Mouse (Mus musculus): ENCODE data around the gene Ppp2r5e. TPM values are rescaled to one million over a fixed set of nuclear protein-coding genes. Genes with fewer than 3 reads are reported as not detected.

Ppp2r5e gene
- polyA plus RNA-seq, 1 experiment from 2014 or later = 17.0 TPM

GRCm38 (mm10) chr12:75537673-75538423 lies 58.2 kb downstream of the Ppp2r5e start:
- DNase-seq (ENCODE audit: low spot score) = no peak

DNA sequence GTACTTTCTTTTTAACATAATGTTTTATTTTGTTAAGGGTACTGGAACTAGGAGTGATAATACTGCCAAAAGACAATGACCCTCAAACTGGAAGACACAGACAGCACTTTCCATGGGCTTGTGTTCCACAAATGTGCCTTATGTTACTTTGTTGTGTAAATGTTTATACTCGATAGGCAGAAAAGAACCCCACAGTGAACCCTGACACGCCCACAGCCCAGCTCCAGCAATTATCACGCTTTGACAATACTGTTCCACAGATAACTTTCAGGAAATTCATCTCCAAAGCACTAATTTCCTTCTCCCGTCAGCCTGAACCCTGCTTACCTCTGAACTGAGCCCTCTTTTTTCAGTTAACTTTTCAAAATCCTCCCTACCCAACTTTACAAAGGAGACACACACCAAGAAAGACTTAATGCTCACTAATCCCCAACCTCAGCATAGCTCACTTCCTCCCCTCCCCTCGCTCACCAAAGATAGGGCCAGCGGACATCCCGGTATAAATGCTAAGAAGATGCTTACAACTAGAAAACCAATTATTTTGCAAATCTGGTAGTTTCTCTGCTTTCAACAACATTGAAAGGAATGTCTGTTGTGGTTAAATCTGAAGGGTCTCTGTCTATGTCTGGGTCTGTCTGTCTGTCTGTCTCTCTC lies 58.9 kb downstream of the Ppp2r5e start:
- DNase-seq (ENCODE audit: low spot score) = no peak

DNA sequence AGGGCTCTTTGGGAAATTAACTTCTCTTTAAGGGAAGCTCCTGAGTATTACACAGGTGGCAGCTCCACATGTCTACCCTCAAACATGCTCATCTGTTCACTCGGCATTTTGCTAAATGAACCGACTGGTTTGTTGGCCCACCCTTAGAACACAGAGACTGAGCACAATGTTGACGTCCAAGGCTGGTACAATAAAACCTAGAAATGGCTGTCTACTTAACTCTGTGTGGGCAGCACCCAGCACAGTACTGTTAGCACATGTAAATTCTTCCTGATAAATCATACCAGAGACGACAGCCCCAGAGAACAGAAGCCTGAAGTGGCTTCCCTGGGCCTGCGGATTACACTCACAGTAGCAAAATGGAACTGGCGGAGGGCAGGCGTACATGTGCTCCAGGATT lies 59.5 kb downstream of the Ppp2r5e start:
- DNase-seq (ENCODE audit: low spot score) = no peak

- no peak for DNase-seq (ENCODE audit: low spot score)
Observed at GRCm38 (mm10) chr12:75533145-75533544, 62.9 kb downstream of the Ppp2r5e start.

GRCm38 (mm10) chr12:75531895-75532294 lies 64.2 kb downstream of the Ppp2r5e start:
- no peak for DNase-seq (ENCODE audit: low spot score)

- no peak for DNase-seq (ENCODE audit: low spot score)
Observed at GRCm38 (mm10) chr12:75528857-75529808, 66.9 kb downstream of the Ppp2r5e start.

- DNase-seq (ENCODE audit: low spot score) = no peak
Observed at GRCm38 (mm10) chr12:75528300-75528699, 67.7 kb downstream of the Ppp2r5e start.

DNA sequence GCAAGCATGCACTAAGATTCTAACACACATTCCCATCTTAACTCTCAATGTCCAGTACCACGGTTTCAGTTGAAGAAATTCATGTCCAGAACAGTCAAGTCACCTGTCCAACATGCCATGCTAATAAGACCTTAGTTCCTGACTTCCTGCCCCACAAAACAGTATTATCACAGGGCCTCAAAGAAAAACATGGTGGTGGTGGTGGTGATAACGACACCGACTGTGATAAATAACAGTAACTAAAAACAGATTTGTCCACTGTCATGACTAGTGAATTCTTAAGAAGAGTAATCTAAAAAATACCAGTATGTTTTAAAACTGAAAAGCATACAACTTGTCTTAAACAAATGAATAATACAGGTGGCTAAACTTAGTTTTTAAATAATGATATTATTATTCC lies 71.8 kb downstream of the Ppp2r5e start:
- DNase-seq (ENCODE audit: low spot score) = no peak

DNA sequence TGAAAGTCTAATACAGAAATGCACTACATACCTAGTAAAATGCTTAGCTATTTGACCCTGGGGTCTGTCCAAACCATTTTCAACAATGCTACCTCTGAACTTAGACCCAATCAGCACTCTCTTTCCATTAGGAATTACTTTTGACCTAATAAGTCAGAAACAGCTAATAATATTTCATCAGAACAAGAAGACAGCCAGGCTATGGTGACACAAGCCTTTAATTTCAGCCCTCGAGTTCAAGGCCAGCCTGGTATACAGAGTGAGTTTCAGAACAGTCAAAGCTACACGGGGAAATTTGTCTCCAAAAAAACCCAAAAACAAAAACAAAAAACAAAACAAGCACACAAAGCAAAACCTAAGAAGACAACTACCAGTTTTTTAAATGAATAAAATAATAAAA lies 73.1 kb downstream of the Ppp2r5e start:
- DNase-seq (ENCODE audit: low spot score) = no peak

DNA sequence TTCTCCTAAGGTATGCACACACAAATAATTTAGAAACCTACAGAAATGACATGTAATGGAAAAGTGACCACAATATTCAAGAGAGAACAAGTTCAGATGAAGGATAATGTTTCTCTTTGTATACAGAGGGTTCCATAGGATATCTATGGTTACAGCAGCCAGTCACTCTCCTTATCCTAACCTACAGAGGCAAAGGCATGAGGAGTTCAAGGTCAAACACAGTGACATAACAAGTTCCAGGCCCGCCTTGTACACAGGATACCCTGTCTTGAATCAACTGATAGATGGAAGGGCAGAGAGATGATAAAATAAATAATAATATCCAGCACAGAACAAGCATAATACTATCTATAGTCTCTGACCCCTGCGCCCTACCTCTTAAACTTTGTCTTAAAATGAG lies 73.7 kb downstream of the Ppp2r5e start:
- no peak for DNase-seq (ENCODE audit: low spot score)

DNA sequence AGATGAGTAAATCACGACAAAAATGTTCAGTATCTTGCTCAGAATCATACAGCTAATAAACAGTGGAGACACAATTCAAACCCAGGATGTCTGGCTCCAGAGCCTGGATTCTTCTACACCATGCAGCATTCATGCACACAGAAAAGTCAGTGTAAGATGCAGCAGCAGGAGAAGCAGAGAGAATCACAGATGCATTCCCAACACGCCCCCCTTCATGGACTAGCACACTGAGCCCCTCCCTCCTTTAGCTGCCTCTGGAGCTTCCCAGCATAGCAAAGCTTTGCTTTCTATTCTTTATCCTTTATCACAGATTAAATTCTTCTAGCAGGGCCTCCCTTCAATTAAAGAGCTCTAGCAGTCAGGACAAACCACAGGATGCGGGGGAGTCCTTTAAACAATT lies 75.7 kb downstream of the Ppp2r5e start:
- DNase-seq (ENCODE audit: low spot score) = no peak

GRCm38 (mm10) chr12:75519181-75519940 lies 76.7 kb downstream of the Ppp2r5e start:
- no peak for DNase-seq (ENCODE audit: low spot score)

DNA sequence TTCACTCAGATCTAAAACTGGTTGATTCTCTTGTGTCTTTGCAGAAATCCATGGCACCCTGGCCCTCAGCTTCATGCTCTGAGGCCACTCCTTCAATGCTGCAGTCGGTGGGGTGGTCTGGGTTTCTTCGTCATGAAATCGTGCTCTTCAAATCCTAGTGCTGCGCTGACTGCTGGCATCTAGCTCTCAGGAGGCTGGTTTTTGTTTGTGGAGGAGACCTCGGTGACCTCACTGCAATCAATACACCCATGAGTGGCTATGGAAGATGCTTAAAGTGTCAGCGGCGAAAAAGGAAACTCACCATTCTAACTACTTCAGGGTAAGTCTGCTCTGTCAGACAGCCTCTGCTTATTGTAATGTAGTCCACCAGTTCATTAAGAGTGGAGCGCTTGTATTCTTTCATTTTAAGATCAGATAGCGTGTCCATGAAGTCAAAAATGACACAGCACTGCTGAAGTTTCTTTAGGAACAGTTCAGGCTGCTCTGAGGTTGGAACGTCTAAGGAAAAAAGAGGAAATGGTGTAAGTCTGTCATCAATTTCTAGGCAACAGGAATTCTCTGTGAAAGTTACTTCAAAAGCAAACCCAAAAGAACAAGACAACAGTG lies 80.6 kb downstream of the Ppp2r5e start:
- DNase-seq (ENCODE audit: low spot score) = no peak

- DNase-seq (ENCODE audit: low spot score) = no peak
Observed at GRCm38 (mm10) chr12:75511520-75511919, 84.5 kb downstream of the Ppp2r5e start.

DNA sequence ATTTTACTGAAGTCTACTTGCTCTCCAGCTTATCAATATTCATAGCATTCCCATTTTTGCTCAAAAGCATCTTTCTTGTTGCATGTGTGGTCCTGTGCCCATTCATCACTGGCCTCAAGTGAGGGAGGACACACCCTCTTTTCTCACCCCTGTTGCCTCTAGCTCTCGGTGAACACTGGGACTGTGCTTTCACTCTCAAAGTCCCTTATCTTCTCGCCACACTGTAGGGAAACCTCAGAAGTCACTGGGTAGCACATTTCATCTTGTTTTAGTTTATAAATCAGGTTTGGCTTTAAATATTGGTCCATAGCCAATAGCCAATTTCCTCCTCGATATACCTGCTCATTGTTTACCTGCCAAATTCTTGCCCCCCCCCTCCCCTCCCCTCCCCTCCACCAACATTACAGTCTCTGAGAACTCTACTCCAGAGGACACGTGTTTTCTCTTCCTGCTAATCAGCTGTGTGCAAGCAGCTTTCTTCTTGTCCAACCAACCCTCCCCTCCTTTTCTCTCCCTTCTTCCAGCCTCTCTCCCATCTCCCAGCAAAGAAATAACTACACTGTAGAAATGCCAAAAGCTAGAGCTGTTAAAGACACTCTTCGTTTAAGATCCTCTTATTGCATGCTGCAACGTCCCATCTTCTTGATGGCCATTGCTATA lies 90.9 kb downstream of the Ppp2r5e start:
- no peak for DNase-seq (ENCODE audit: low spot score)

- DNase-seq (ENCODE audit: low spot score) = no peak
Observed at GRCm38 (mm10) chr12:75502664-75503063, 93.4 kb downstream of the Ppp2r5e start.

- no peak for DNase-seq (ENCODE audit: low spot score)
Observed at GRCm38 (mm10) chr12:75497698-75498097, 98.3 kb downstream of the Ppp2r5e start.

- DNase-seq (ENCODE audit: low spot score) = no peak
Observed at GRCm38 (mm10) chr12:75495636-75496035, 100.4 kb downstream of the Ppp2r5e start.

DNA sequence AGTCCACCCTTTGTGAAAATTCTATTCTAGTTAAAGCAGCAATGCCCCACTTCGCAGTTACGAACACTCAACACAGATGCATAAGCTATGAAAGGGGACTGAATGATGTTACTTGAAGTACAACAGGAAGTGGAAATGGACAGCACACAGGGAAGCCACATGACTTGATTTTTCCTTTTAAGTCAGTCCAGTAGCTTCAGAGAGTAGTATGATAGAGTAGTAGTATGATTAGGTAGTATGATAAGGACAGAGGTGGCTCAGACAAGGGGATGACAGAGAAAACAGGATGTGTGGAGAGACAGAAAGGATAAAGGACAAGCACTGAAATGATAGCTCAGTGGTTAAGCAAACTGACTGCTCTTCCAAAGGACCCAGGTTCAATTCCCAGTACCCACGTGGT lies 101.4 kb downstream of the Ppp2r5e start:
- no peak for DNase-seq (ENCODE audit: low spot score)
